Mouse (Mus musculus) kidney, postnatal 0 days (tissue): Measurements from ENCODE around the gene Rxfp2. TPM values are rescaled to one million over a fixed set of nuclear protein-coding genes. Genes with fewer than 3 reads are reported as not detected.

Experiments used
- ATAC-seq: fragments of 200-750 bp; cut with Nextera tagmentation; replicated peaks from 2 replicates; pipeline ENCODE4 v1.8.0; 2017; ENCODE audit warnings: low read depth, moderate number of reproducible peaks, moderate TSS enrichment, moderate library complexity; ENCODE audit not compliant: low FRiP score
- DNase-seq: peaks from one replicate; pipeline ENCODE4 v3.0.0-alpha.2; 2016; ENCODE audit warnings: low spot score
- H3K27ac ChIP-seq: fragments of 300-500 bp; sonication (generic); 2 replicates; pipeline ENCODE4 v1.5.1; 2014; ENCODE audit warnings: mild to moderate bottlenecking
- H3K27me3 ChIP-seq: fragments of 300-500 bp; sonication (generic); 2 replicates; pipeline ENCODE4 v1.6.1; 2014; ENCODE audit warnings: low read length, mixed read lengths; ENCODE audit not compliant: insufficient read depth
- H3K36me3 ChIP-seq: fragments of 300-500 bp; sonication (generic); 2 replicates; pipeline ENCODE4 v1.6.1; 2014; ENCODE audit warnings: low read length, mixed read lengths; ENCODE audit not compliant: insufficient read depth
- H3K4me1 ChIP-seq: fragments of 300-500 bp; sonication (generic); replicated peaks from 2 replicates; pipeline ENCODE4 v1.6.1; 2014; ENCODE audit warnings: antibody characterized with exemption, low read length, mixed read lengths; ENCODE audit not compliant: insufficient read depth
- H3K4me2 ChIP-seq: fragments of 300-500 bp; sonication (generic); 2 replicates; pipeline ENCODE4 v1.6.1; 2014; ENCODE audit warnings: mild to moderate bottlenecking, low read length, moderate library complexity, mixed read lengths
- H3K4me3 ChIP-seq: fragments of 300-500 bp; sonication (generic); replicated peaks from 2 replicates; pipeline ENCODE4 v1.5.1; 2014; ENCODE audit warnings: low read depth, low read length
- H3K9ac ChIP-seq: fragments of 300-500 bp; sonication (generic); 2 replicates; pipeline ENCODE4 v1.6.1; 2014; ENCODE audit warnings: low read depth, low read length
- H3K9me3 ChIP-seq: fragments of 300-500 bp; sonication (generic); replicated peaks from 2 replicates; pipeline ENCODE4 v1.6.1; 2016; ENCODE audit warnings: low read length, inconsistent platforms, mixed read lengths
- CTCF ChIP-seq: IDR thresholded peaks from 2 replicates; pipeline ENCODE4 v1.5.1; 2016; ENCODE audit warnings: antibody characterized with exemption, low read depth, mild to moderate bottlenecking, moderate library complexity
- WGBS: fragments of 180-500 bp; shearing (Covaris S2); extraction: QIAGEN DNeasy Blood & Tissue Kit; methylation state at CpG from one replicate; pipeline ENCODE4 v1.1.7; 2014; 5-methylcytosine and 5-hydroxymethylcytosine counted together
- polyA plus RNA-seq: library from polyadenylated mRNA; unstranded; fragments of >200 nt; fragmentation: Nextera tagmentation; extraction: Ambion mirVana; gene quantifications from 2 replicates; pipeline ENCODE4 v1.2.1, GENCODE M21; 2015

Gene Rxfp2
- polyA plus RNA-seq, 1 experiment from 2014 or later: 0.46 TPM

DNA sequence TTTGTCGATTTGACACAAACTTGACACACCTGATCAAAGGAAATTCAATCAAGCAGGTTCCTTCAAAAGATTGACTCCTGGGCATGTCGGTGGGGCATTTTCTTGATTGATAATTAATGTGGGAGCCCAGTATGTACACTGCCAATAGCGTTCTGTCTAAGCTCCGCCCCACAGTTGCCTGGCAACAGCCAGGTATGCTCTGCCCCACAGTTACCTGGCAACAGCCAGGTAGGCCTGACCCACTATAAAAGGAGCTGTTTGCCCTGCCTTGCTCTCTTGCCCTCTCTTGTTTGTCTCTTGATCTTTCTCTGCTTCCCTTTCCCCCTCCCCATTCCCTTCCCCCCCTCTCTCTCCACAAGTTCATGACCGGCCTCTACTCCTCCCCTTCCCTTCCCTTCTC is 64.7 kb downstream of the Rxfp2 start:
- H3K9me3 ChIP-seq: no peaks in the 10 kb centered on the region
- H3K27ac ChIP-seq: no peak overlapping the region
- no peaks in the 10 kb centered on the region for H3K4me1 ChIP-seq
- no peaks in the 10 kb centered on the region for H3K27me3 ChIP-seq
- DNase-seq (no peak), ATAC-seq (no peak)
- WGBS: 60% methylated on average over 5 of the region's 5 CpGs
- no peaks in the 10 kb centered on the region for H3K36me3 ChIP-seq
- no peak overlapping the region for H3K4me3 ChIP-seq
- TF ChIP-seq CTCF: no peak
- H3K4me2 ChIP-seq: no peak overlapping the region
- no peak overlapping the region for H3K9ac ChIP-seq

GRCm38 (mm10) chr5:150097620-150098019 is 79.1 kb downstream of the Rxfp2 start:
- WGBS: 3% methylated on average over 6 of the region's 6 CpGs
- ATAC-seq: no peak
- peak; percentile 93 for TF ChIP-seq CTCF
- H3K4me1 ChIP-seq: no peaks in the 10 kb centered on the region
- H3K27ac ChIP-seq: no peak overlapping the region
- no peak overlapping the region for H3K4me3 ChIP-seq
- no peaks in the 10 kb centered on the region for H3K9me3 ChIP-seq
- H3K36me3 ChIP-seq: no peaks in the 10 kb centered on the region
- H3K9ac ChIP-seq: no peak overlapping the region
- H3K4me2 ChIP-seq: no peak overlapping the region
- no peaks in the 10 kb centered on the region for H3K27me3 ChIP-seq
- DNase-seq: peak; percentile 82

- H3K27me3 ChIP-seq: no peaks in the 10 kb centered on the region
- H3K27ac ChIP-seq: no peak overlapping the region
- no peak overlapping the region for H3K4me2 ChIP-seq
- no peak for ATAC-seq
- 95% methylated on average over 12 of the region's 12 CpGs for WGBS
- no peaks in the 10 kb centered on the region for H3K4me1 ChIP-seq
- H3K36me3 ChIP-seq: no peaks in the 10 kb centered on the region
- no peak overlapping the region for H3K9ac ChIP-seq
- no peak for TF ChIP-seq CTCF
- no peak for DNase-seq
- no peaks in the 10 kb centered on the region for H3K9me3 ChIP-seq
- no peak overlapping the region for H3K4me3 ChIP-seq
These were observed 80.3 kb downstream of the Rxfp2 start for GRCm38 (mm10) chr5:150098754-150099153.

DNA sequence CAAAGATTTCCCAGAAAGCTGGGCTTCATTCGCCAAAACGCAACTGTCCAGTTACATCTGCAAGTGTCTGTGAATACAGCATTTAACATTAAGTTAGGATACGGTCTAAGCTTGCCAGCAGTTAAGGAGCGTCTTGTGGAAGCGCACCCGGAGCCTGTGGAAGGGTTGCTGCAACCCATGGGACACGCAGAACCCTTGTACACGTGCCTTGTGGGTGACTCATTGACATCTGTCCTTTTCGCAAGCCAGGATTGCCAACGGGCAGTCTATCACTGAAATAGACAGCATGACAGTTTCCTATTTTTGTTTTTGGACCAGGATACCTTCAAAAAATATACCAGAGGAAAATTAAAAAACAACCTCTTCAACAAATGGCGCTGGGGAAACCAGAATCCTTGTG is 83.3 kb downstream of the Rxfp2 start:
- Histone ChIP-seq H3K4me1 (no peaks in the 10 kb centered on the region), H3K9me3 (no peaks in the 10 kb centered on the region), H3K27ac (no peak overlapping the region), H3K4me2 (no peak overlapping the region), H3K4me3 (no peak overlapping the region), H3K36me3 (no peaks in the 10 kb centered on the region), H3K27me3 (no peaks in the 10 kb centered on the region), H3K9ac (no peak overlapping the region)
- no peak for TF ChIP-seq CTCF
- 84% methylated on average over 11 of the region's 11 CpGs for WGBS
- DNase-seq (no peak), ATAC-seq (no peak)

GRCm38 (mm10) chr5:150106358-150106757 is 87.9 kb downstream of the Rxfp2 start:
- Histone ChIP-seq H3K36me3 (no peaks in the 10 kb centered on the region), H3K27ac (no peak overlapping the region), H3K9ac (no peak overlapping the region), H3K9me3 (no peaks in the 10 kb centered on the region), H3K27me3 (no peaks in the 10 kb centered on the region), H3K4me1 (no peaks in the 10 kb centered on the region), H3K4me3 (no peak overlapping the region), H3K4me2 (no peak overlapping the region)
- 85% methylated on average over 7 of the region's 7 CpGs for WGBS
- ATAC-seq: no peak
- DNase-seq: no peak
- no peak for TF ChIP-seq CTCF

- no peaks in the 10 kb centered on the region for H3K36me3 ChIP-seq
- no peaks in the 10 kb centered on the region for H3K4me1 ChIP-seq
- H3K27ac ChIP-seq: no peak overlapping the region
- H3K27me3 ChIP-seq: no peaks in the 10 kb centered on the region
- no peak overlapping the region for H3K4me2 ChIP-seq
- TF ChIP-seq CTCF: no peak
- no peaks in the 10 kb centered on the region for H3K9me3 ChIP-seq
- 44% methylated on average over 8 of the region's 8 CpGs for WGBS
- ATAC-seq: no peak
- no peak overlapping the region for H3K9ac ChIP-seq
- no peak for DNase-seq
- H3K4me3 ChIP-seq: no peak overlapping the region
These were observed 92.8 kb downstream of the Rxfp2 start for GRCm38 (mm10) chr5:150111236-150111635.

- no peak overlapping the region for H3K9ac ChIP-seq
- 78% methylated on average over 7 of the region's 7 CpGs for WGBS
- H3K4me1 ChIP-seq: no peaks in the 10 kb centered on the region
- no peak overlapping the region for H3K4me3 ChIP-seq
- no peak for DNase-seq
- no peaks in the 10 kb centered on the region for H3K36me3 ChIP-seq
- H3K27ac ChIP-seq: no peak overlapping the region
- TF ChIP-seq CTCF: peak; percentile 60
- no peak for ATAC-seq
- no peaks in the 10 kb centered on the region; the same call in 1 of the 2 replicates for H3K9me3 ChIP-seq
- no peak overlapping the region for H3K4me2 ChIP-seq
- no peaks in the 10 kb centered on the region for H3K27me3 ChIP-seq
These were observed 95.5 kb downstream of the Rxfp2 start for GRCm38 (mm10) chr5:150114007-150114406.
